Mouse (Mus musculus): ENCODE data around the gene Car4.

Gene Car4

GRCm38 (mm10) chr11:85003566-85003965 lies 46.0 kb downstream of the Car4 start:
- DNase-seq (ENCODE audit: low read depth, low spot score): no peak

- DNase-seq (ENCODE audit: low read depth, low spot score): no peak
Observed at GRCm38 (mm10) chr11:85013121-85013520, 55.5 kb downstream of the Car4 start.
